Mouse (Mus musculus): ENCODE results near the gene Nradd.

DNA sequence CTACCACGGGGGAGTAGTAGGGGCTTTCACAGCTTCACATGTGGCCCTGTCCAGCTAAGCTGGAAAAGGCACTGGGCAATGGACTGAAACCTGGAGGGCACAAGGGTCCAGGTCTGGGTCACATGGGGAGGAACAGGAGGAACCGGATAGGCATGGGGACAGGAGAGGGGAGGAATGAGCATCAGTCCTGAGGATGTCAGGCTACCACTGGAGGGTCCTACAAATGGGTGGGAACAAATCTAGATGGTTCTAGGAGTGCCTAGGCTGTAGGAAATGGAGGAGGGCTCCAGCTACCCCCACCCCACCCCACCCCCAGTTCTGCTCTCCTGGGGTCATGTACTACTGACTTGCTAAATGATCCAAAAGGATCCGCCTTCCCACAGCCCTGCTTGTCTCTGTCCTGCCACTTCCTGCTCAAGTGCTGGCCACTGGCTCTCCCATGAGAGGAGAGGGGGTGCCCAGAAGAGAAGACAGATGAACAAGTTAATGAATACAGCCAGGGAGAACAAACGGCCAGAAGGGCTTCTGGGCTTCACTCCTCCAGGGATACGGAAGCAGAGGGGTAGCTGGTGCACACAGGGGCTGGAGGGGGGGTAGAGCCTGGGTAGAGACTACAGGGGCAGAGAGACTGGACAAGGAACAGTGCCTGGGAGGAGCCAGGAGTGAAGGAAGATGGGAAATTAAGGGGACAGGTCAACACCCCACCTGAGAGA is 18.7 kb upstream of the Nradd start:
- no peak for TF ChIP-seq POLR2A (IDR thresholded peaks at IDR 0.05; ENCODE audit: low read depth, low read length)
- no peak for TF ChIP-seq CTCF (IDR thresholded peaks at IDR 0.05; ENCODE audit: extremely low read depth, insufficient read length, insufficient replicate concordance, low read depth, low read length)

All from small intestine, adult 2 months (tissue).